ENCODE assay signal across 25 mouse cellular contexts in genomic region chr9:79912971-79913370, GRCm38 (mm10).
"Had no signal": no experiment of that assay in that cellular context is flagged by ENCODE, and none has a peak within 500 bp of the region (broad histone marks: within the 10 kb centered on the region; RNA-seq: fewer than 3 reads in every experiment).

No protein-coding gene starts in this region.

- H3K4me2 ChIP-seq: heart, embryonic 12.5 days; hindbrain, embryonic 12.5 days; hindbrain, embryonic 14.5 days; intestine, embryonic 15.5 days; limb, embryonic 12.5 days; liver, embryonic 11.5 days; liver, embryonic 13.5 days had no signal

- H3K4me3 ChIP-seq: gastrocnemius, adult 2 months; heart, adult 2 months; heart, embryonic 12.5 days; hindbrain, embryonic 10.5 days; hindbrain, embryonic 12.5 days; intestine, embryonic 15.5 days; layer of hippocampus, adult 2 months; left cerebral cortex, adult 2 months; limb, embryonic 10.5 days; limb, embryonic 12.5 days; liver, embryonic 13.5 days had no signal

- H3K9me3 ChIP-seq: hindbrain, embryonic 10.5 days; hindbrain, embryonic 12.5 days; intestine, embryonic 15.5 days; limb, embryonic 10.5 days; limb, embryonic 12.5 days; liver, embryonic 13.5 days had no signal

- DNase-seq: gastrocnemius, adult 2 months; gastrocnemius, postnatal 10 days; gastrocnemius, postnatal 25 days; heart, adult 2 months; heart, postnatal 4 days; kidney, adult 18-20 months; kidney, adult 8-10 months; kidney, postnatal 10 days; kidney, postnatal 25 days; kidney, postnatal 4 days; liver; liver, embryonic 13.5 days had no signal

- H3K27ac ChIP-seq: gastrocnemius, adult 2 months; heart, adult 2 months; hindbrain, embryonic 10.5 days; hindbrain, embryonic 12.5 days; hindbrain, embryonic 14.5 days; intestine, embryonic 15.5 days; layer of hippocampus, adult 2 months; left cerebral cortex, adult 2 months; limb, embryonic 10.5 days; limb, embryonic 12.5 days; liver, embryonic 13.5 days had no signal

- H3K9ac ChIP-seq: heart, embryonic 12.5 days; hindbrain, embryonic 12.5 days; hindbrain, embryonic 14.5 days; intestine, embryonic 15.5 days; limb, embryonic 12.5 days; liver, embryonic 13.5 days had no signal

- H3K4me1 ChIP-seq: hindbrain, embryonic 12.5 days; intestine, embryonic 15.5 days; limb, embryonic 10.5 days; limb, embryonic 12.5 days; liver, embryonic 13.5 days had no signal

- ATAC-seq: hindbrain, embryonic 16.5 days; inflammation-experienced regulatory T-cells, adult 6 months; intestine, embryonic 15.5 days; intestine, postnatal 0 days had no signal

- H3K36me3 ChIP-seq: hindbrain, embryonic 10.5 days; hindbrain, embryonic 12.5 days; intestine, embryonic 15.5 days; limb, embryonic 10.5 days; limb, embryonic 12.5 days; liver, embryonic 13.5 days had no signal

- H3K27me3 ChIP-seq: heart, embryonic 12.5 days; hindbrain, embryonic 12.5 days; intestine, embryonic 15.5 days; limb, embryonic 12.5 days; liver, embryonic 13.5 days had no signal
